Mouse (Mus musculus): ENCODE measurements around the gene Olfr1048. TPM values are rescaled to one million over a fixed set of nuclear protein-coding genes. Genes with fewer than 3 reads are reported as not detected.
"Not testable (repeated sequence)": the region's sequence is repeated elsewhere in the genome, so short reads cannot be mapped to it uniquely, and the experiment has no call there.

The Olfr1048 gene
- polyA plus RNA-seq (2012; rRNA removed), result not detected in 2 replicates

DNA sequence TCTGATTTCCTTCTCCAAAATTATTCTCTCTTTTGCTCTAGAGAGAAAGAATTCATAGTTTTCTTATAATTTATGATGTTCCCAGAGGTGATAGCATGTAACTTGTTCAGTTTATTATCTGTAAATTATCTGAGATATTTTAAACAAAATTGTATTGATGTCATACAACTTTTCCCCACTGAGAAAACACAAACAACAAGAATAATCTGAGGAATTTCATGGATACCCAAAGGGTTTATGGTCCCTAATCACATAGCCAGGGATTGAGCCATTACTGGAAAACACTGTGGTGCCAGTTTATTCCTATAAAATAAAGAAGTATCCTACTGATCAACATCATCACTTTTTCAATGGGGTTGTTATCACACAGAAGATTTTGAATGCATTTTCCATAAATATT is at the start of gene Olfr1048:
Gene Olfr1048, minus strand, starts transcription at position 101 of the 400 bp plus-strand sequence.
- Histone ChIP-seq H3K27ac (ENCODE audit: insufficient read depth, low read depth, low read length) (no peak within 1 kb of the TSS), H3K4me3 (ENCODE audit: low read depth, low read length) (no peak within 1 kb of the TSS), H3K27me3 (ENCODE audit: control insufficient read depth, insufficient read depth, low read length) (no peaks in the 10 kb centered on the region), H3K36me3 (ENCODE audit: control insufficient read depth, insufficient read depth, low read length) (no peaks in the 10 kb centered on the region), H3K4me1 (ENCODE audit: control insufficient read depth, insufficient read depth, insufficient read length, low read length) (no peaks in the 10 kb centered on the region)
- TF ChIP-seq CTCF (IDR thresholded peaks at IDR 0.05; ENCODE audit: extremely low read depth, insufficient read length, insufficient replicate concordance, low read depth, low read length) (no peak), POLR2A (IDR thresholded peaks at IDR 0.05; ENCODE audit: low read depth, low read length) (no peak)

DNA sequence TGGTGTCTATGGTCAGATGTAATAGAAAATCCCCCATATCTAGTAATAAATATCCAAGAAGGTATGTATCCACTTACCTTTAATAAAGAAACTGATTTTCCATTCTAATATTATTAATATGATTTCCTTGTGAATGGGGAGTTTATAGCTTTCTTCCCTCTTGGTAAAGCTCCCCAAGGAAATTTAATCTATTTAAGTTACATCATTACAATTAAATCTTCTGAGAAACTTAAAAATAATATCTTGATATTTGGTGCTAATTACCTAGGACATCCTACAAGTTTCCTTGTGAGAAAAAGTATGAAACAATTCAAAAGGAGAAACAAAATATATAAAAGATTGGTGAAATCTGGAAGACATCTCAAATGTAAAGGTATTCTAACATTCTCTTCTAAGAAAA is 38.9 kb upstream of the Olfr1048 start, which contains the start of gene Olfr1051:
Gene Olfr1051, minus strand, starts transcription at position 101 of the 400 bp plus-strand sequence.
- H3K27me3 ChIP-seq (ENCODE audit: control insufficient read depth, insufficient read depth, low read length); H3K4me3 ChIP-seq (ENCODE audit: low read depth, low read length); H3K4me1 ChIP-seq (ENCODE audit: control insufficient read depth, insufficient read depth, insufficient read length, low read length); H3K27ac ChIP-seq (ENCODE audit: insufficient read depth, low read depth, low read length); H3K36me3 ChIP-seq (ENCODE audit: control insufficient read depth, insufficient read depth, low read length): not testable (repeated sequence)

DNA sequence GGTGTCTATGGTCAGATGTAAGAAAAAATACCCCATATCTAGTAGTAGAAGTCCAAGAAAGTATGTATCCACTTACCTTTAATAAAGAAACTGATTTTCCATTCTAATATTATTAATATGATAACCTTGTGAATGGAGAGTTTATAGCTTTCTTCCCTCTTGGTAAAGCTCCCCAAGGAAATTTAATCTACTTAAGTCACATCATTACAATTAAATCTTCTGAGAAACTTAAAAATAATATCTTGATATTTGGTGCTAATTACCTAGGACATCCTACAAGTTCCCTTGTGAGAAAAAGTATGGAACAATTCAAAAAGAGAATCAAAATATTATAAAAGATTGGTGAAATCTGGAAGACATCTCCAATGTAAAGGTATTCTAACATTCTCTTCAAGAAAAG is 18.1 kb upstream of the Olfr1048 start, which contains the start of gene Olfr1049:
Gene Olfr1049, minus strand, starts transcription at position 101 of the 400 bp plus-strand sequence.
- not testable (repeated sequence) for H3K4me3 ChIP-seq (ENCODE audit: low read depth, low read length)

DNA sequence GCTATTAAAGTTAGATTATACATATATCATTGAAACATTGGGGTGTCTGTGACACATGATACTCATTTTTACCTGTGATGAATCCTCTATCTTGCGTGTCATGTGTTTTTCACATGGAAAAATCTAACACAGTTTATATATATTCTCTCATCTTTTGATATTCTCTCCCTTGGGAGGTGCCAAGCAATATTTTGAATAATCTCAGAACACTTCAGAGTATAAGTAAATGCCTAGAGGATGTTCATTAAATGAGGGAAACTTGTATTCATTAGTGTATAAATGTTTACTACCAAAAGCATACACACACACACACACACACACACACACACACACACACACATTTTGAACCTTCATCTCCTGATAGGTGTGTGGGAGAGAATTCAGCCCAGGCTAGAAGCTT is 8.8 kb downstream of the Olfr1048 start, which contains the start of gene Olfr1047:
Gene Olfr1047, minus strand, starts transcription at position 101 of the 400 bp plus-strand sequence.
- 82% methylated on average over 1 of the region's 1 CpGs for WGBS
- Histone ChIP-seq H3K4me1 (ENCODE audit: control insufficient read depth, insufficient read depth, insufficient read length, low read length) (no peaks in the 10 kb centered on the region), H3K27ac (ENCODE audit: insufficient read depth, low read depth, low read length) (no peak within 1 kb of the TSS), H3K27me3 (ENCODE audit: control insufficient read depth, insufficient read depth, low read length) (no peaks in the 10 kb centered on the region), H3K36me3 (ENCODE audit: control insufficient read depth, insufficient read depth, low read length) (no peaks in the 10 kb centered on the region), H3K4me3 (ENCODE audit: low read depth, low read length) (no peak within 1 kb of the TSS)
- TF ChIP-seq CTCF (IDR thresholded peaks at IDR 0.05; ENCODE audit: extremely low read depth, insufficient read length, insufficient replicate concordance, low read depth, low read length) (no peak), POLR2A (IDR thresholded peaks at IDR 0.05; ENCODE audit: low read depth, low read length) (no peak)

More for the DNA sequence above, 18.1 kb upstream of the Olfr1048 start, which contains the start of gene Olfr1049:
- not testable (repeated sequence) for H3K4me1 ChIP-seq (ENCODE audit: control insufficient read depth, insufficient read depth, insufficient read length, low read length); H3K27ac ChIP-seq (ENCODE audit: insufficient read depth, low read depth, low read length); H3K27me3 ChIP-seq (ENCODE audit: control insufficient read depth, insufficient read depth, low read length); H3K36me3 ChIP-seq (ENCODE audit: control insufficient read depth, insufficient read depth, low read length)

DNA sequence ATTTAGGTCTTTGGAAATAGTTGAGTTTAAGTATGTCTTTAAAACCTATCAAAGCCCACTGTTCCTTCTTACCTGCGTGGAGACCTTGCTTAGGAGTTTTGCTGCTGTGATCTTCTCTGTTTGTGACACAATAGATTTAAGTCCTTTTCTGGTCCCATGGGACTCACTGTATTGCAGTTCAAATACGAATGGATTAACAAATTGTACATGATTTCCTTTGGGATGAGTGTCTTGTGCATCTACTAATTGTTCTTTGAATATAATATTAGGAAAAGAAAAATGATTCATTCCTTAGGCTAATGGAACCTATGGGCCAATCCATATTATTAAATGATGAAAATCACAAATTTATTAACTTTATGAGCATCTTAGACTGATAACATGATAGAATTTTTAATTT is 20.9 kb downstream of the Olfr1048 start, which contains the start of gene Olfr1046:
Gene Olfr1046, minus strand, starts transcription at position 101 of the 400 bp plus-strand sequence.
- 53% methylated on average over 2 of the region's 2 CpGs for WGBS
- no peaks in the 10 kb centered on the region for H3K4me1 ChIP-seq (ENCODE audit: control insufficient read depth, insufficient read depth, insufficient read length, low read length)

DNA sequence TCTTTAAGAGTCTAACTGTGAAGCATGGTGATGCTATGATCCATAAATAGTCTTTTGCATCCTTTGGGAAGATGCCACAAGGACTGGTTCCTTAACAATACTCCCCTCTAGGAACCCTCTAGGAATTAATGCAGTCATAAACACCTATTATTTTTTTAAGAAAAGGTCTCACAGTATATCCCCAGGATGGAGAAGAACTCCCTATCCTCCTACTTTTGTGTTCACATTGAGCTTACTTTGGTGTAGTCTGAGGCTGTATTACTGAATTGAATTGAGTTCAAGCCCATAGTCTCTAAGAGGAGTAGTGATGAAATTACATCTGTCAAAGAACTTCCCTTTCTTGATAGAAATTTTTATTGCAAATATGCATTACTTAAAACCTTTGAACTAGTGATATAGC is 37.2 kb downstream of the Olfr1048 start, which contains the start of gene Olfr1045:
Gene Olfr1045, minus strand, starts transcription at position 101 of the 400 bp plus-strand sequence.
- Histone ChIP-seq H3K4me1 (ENCODE audit: control insufficient read depth, insufficient read depth, insufficient read length, low read length) (no peaks in the 10 kb centered on the region), H3K4me3 (ENCODE audit: low read depth, low read length) (no peak within 1 kb of the TSS), H3K27me3 (ENCODE audit: control insufficient read depth, insufficient read depth, low read length) (no peaks in the 10 kb centered on the region), H3K36me3 (ENCODE audit: control insufficient read depth, insufficient read depth, low read length) (no peaks in the 10 kb centered on the region), H3K27ac (ENCODE audit: insufficient read depth, low read depth, low read length) (no peak within 1 kb of the TSS)
- TF ChIP-seq CTCF (IDR thresholded peaks at IDR 0.05; ENCODE audit: extremely low read depth, insufficient read length, insufficient replicate concordance, low read depth, low read length) (no peak), POLR2A (IDR thresholded peaks at IDR 0.05; ENCODE audit: low read depth, low read length) (no peak)

More for the DNA sequence above, 20.9 kb downstream of the Olfr1048 start, which contains the start of gene Olfr1046:
- no peak for TF ChIP-seq CTCF (IDR thresholded peaks at IDR 0.05; ENCODE audit: extremely low read depth, insufficient read length, insufficient replicate concordance, low read depth, low read length)
- TF ChIP-seq POLR2A (IDR thresholded peaks at IDR 0.05; ENCODE audit: low read depth, low read length), result no peak
- Histone ChIP-seq H3K27ac (ENCODE audit: insufficient read depth, low read depth, low read length) (no peak within 1 kb of the TSS), H3K4me3 (ENCODE audit: low read depth, low read length) (no peak within 1 kb of the TSS), H3K27me3 (ENCODE audit: control insufficient read depth, insufficient read depth, low read length) (no peaks in the 10 kb centered on the region), H3K36me3 (ENCODE audit: control insufficient read depth, insufficient read depth, low read length) (no peaks in the 10 kb centered on the region)

DNA sequence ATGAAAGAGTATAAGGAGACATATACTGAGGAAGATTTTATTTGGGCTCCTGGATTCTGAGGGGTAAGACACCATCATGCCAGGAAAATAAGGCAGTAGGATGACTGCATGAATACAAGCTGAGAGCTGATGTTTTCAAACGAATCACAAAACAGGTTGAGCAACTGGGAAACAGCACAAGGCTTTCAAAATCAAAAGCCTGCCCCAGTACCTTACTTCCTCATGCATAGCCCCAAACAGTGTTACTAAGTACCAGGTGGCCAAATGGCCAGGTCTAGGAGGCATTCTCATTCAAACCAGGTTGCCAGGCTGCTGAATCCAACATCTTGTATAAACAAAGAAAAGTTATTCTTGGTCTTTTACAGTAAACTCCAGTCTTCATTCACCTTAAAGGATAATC is 44.2 kb downstream of the Olfr1048 start:
- Histone ChIP-seq H3K36me3 (ENCODE audit: control insufficient read depth, insufficient read depth, low read length) (no peaks in the 10 kb centered on the region), H3K27me3 (ENCODE audit: control insufficient read depth, insufficient read depth, low read length) (no peaks in the 10 kb centered on the region), H3K27ac (ENCODE audit: insufficient read depth, low read depth, low read length) (no peak overlapping the region), H3K4me3 (ENCODE audit: low read depth, low read length) (no peak overlapping the region), H3K4me1 (ENCODE audit: control insufficient read depth, insufficient read depth, insufficient read length, low read length) (no peaks in the 10 kb centered on the region)
- TF ChIP-seq POLR2A (IDR thresholded peaks at IDR 0.05; ENCODE audit: low read depth, low read length) (no peak), CTCF (IDR thresholded peaks at IDR 0.05; ENCODE audit: extremely low read depth, insufficient read length, insufficient replicate concordance, low read depth, low read length) (no peak)
- 26% methylated on average over 1 of the region's 1 CpGs for WGBS

DNA sequence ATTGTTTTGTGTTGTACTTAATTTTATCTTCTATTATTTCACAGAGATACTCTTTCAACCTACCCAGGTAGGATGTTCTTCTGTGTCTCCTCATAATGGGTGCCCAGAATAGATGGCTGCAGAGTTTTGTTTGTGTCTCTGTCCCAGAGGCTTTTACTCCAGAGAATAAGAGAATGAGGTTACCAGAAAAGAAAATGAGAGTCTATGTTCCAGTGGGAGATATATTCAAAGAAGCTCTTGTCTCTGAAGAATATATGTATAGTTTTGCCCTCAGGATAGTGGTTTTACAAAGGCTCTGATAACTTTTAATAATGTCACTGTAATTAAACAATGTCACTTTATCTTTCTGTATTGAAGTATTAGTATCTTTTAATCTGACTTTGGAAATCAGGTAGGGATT is 54.5 kb downstream of the Olfr1048 start, which contains the start of gene Olfr52:
Gene Olfr52, minus strand, starts transcription at position 101 of the 400 bp plus-strand sequence.
- TF ChIP-seq POLR2A (IDR thresholded peaks at IDR 0.05; ENCODE audit: low read depth, low read length) (no peak), CTCF (IDR thresholded peaks at IDR 0.05; ENCODE audit: extremely low read depth, insufficient read length, insufficient replicate concordance, low read depth, low read length) (no peak)
- Histone ChIP-seq H3K4me3 (ENCODE audit: low read depth, low read length) (no peak within 1 kb of the TSS), H3K36me3 (ENCODE audit: control insufficient read depth, insufficient read depth, low read length) (no peaks in the 10 kb centered on the region), H3K27me3 (ENCODE audit: control insufficient read depth, insufficient read depth, low read length) (no peaks in the 10 kb centered on the region), H3K27ac (ENCODE audit: insufficient read depth, low read depth, low read length) (no peak within 1 kb of the TSS), H3K4me1 (ENCODE audit: control insufficient read depth, insufficient read depth, insufficient read length, low read length) (no peaks in the 10 kb centered on the region)

Other genes with a start within 250 kb of the Olfr1048 start
- gene Olfr1031, start 250.0 kb downstream of the Olfr1048 start, polyA plus RNA-seq (2012; rRNA removed), result not detected in 2 replicates
- not detected in 2 replicates for gene Olfr1032, start 234.7 kb downstream of the Olfr1048 start, polyA plus RNA-seq (2012; rRNA removed)
- gene Olfr1033, start 219.7 kb downstream of the Olfr1048 start, polyA plus RNA-seq (2012; rRNA removed), result 0.06 TPM in 1 of 2 replicates, not detected in the other
- 0.03 TPM in 1 of 2 replicates, not detected in the other for gene Olfr1034, start 194.4 kb downstream of the Olfr1048 start, polyA plus RNA-seq (2012; rRNA removed)
- not detected in 2 replicates for gene Olfr1036, start 166.3 kb downstream of the Olfr1048 start, polyA plus RNA-seq (2012; rRNA removed)
- not detected in 2 replicates for gene Olfr1037, start 152.9 kb downstream of the Olfr1048 start, polyA plus RNA-seq (2012; rRNA removed)
- not detected in 2 replicates for gene Olfr1039, start 104.4 kb downstream of the Olfr1048 start, polyA plus RNA-seq (2012; rRNA removed)
- not detected in 2 replicates for gene Olfr1040, start 93.6 kb downstream of the Olfr1048 start, polyA plus RNA-seq (2012; rRNA removed)
- not detected in 2 replicates for gene Olfr1042, start 78.5 kb downstream of the Olfr1048 start, polyA plus RNA-seq (2012; rRNA removed)
- gene Olfr1043, start 72.8 kb downstream of the Olfr1048 start, polyA plus RNA-seq (2012; rRNA removed), result not detected in 2 replicates
- not detected in 2 replicates for gene Olfr1044, start 62.5 kb downstream of the Olfr1048 start, polyA plus RNA-seq (2012; rRNA removed)
- gene Olfr52, start 54.6 kb downstream of the Olfr1048 start, polyA plus RNA-seq (2012; rRNA removed), result not detected in 2 replicates
- not detected in 2 replicates for gene Olfr1045, start 37.3 kb downstream of the Olfr1048 start, polyA plus RNA-seq (2012; rRNA removed)
- not detected in 2 replicates for gene Olfr1046, start 21.0 kb downstream of the Olfr1048 start, polyA plus RNA-seq (2012; rRNA removed)
- gene Olfr1047, start 8.9 kb downstream of the Olfr1048 start, polyA plus RNA-seq (2012; rRNA removed), result not detected in 2 replicates
- not detected in 2 replicates for gene Olfr1049, start 18.0 kb upstream of the Olfr1048 start, polyA plus RNA-seq (2012; rRNA removed)
- gene Olfr1051, start 38.8 kb upstream of the Olfr1048 start, polyA plus RNA-seq (2012; rRNA removed), result not detected in 2 replicates
- gene Olfr1052, start 52.2 kb upstream of the Olfr1048 start, polyA plus RNA-seq (2012; rRNA removed), result not detected in 2 replicates
- not detected in 2 replicates for gene Olfr1053, start 75.0 kb upstream of the Olfr1048 start, polyA plus RNA-seq (2012; rRNA removed)
- gene Olfr1054, start 95.1 kb upstream of the Olfr1048 start, polyA plus RNA-seq (2012; rRNA removed), result not detected in 2 replicates
- not detected in 2 replicates for gene Olfr1055, start 110.0 kb upstream of the Olfr1048 start, polyA plus RNA-seq (2012; rRNA removed)
- not detected in 2 replicates for gene Olfr1056, start 122.2 kb upstream of the Olfr1048 start, polyA plus RNA-seq (2012; rRNA removed)
- gene Olfr1057, start 138.1 kb upstream of the Olfr1048 start, polyA plus RNA-seq (2012; rRNA removed), result not detected in 2 replicates
- not detected in 2 replicates for gene Olfr1058, start 148.3 kb upstream of the Olfr1048 start, polyA plus RNA-seq (2012; rRNA removed)
- not detected in 2 replicates for gene Olfr1061, start 173.8 kb upstream of the Olfr1048 start, polyA plus RNA-seq (2012; rRNA removed)
- gene Olfr1062, start 186.5 kb upstream of the Olfr1048 start, polyA plus RNA-seq (2012; rRNA removed), result not detected in 2 replicates
- gene Olfr1065, start 210.3 kb upstream of the Olfr1048 start, polyA plus RNA-seq (2012; rRNA removed), result not detected in 2 replicates
- not detected in 2 replicates for gene Olfr1066, start 216.0 kb upstream of the Olfr1048 start, polyA plus RNA-seq (2012; rRNA removed)
- not detected in 2 replicates for gene Olfr228, start 247.1 kb upstream of the Olfr1048 start, polyA plus RNA-seq (2012; rRNA removed)

Data from small intestine, adult 2 months (tissue).